Mouse (Mus musculus) embryonic facial prominence, embryonic 11.5 days (tissue): ENCODE results near the gene Pskh1. TPM values are rescaled to one million over a fixed set of nuclear protein-coding genes. Genes with fewer than 3 reads are reported as not detected.

Experiments used
- ATAC-seq: fragments of 200-750 bp; cut with Nextera tagmentation; replicated peaks from 2 replicates; pipeline ENCODE4 v1.8.0; 2017; ENCODE audit warnings: low read depth; ENCODE audit not compliant: insufficient number of reproducible peaks, low FRiP score, low TSS enrichment
- DNase-seq: peaks from one replicate; pipeline ENCODE4 v3.0.0-alpha.2; 2015; ENCODE audit warnings: low spot score
- H3K27ac ChIP-seq: fragments of 300-500 bp; sonication (generic); replicated peaks from 2 replicates; pipeline ENCODE4 v1.5.1; 2014; ENCODE audit warnings: mild to moderate bottlenecking, low read depth, low read length, control low read depth
- H3K27me3 ChIP-seq: fragments of 300-500 bp; sonication (generic); 2 replicates; pipeline ENCODE4 v1.6.1; 2014; ENCODE audit warnings: mild to moderate bottlenecking, low read length, moderate library complexity, mixed read lengths; ENCODE audit not compliant: control insufficient read depth, insufficient read depth
- H3K36me3 ChIP-seq: fragments of 300-500 bp; sonication (generic); replicated peaks from 2 replicates; pipeline ENCODE4 v1.6.1; 2014; ENCODE audit warnings: low read depth, mild to moderate bottlenecking, low read length, moderate library complexity, mixed read lengths; ENCODE audit not compliant: control insufficient read depth, insufficient read depth
- H3K4me1 ChIP-seq: fragments of 300-500 bp; sonication (generic); 2 replicates; pipeline ENCODE4 v1.6.1; 2014; ENCODE audit warnings: low read length, mixed read lengths; ENCODE audit not compliant: control insufficient read depth, insufficient read depth
- H3K4me2 ChIP-seq: fragments of 300-500 bp; sonication (generic); 2 replicates; pipeline ENCODE4 v1.6.1; 2014; ENCODE audit warnings: low read depth, mild to moderate bottlenecking, control low read depth, low read length, moderate library complexity
- H3K4me3 ChIP-seq: fragments of 300-500 bp; sonication (generic); 2 replicates; pipeline ENCODE4 v1.5.1; 2014; ENCODE audit warnings: low read depth, low read length, control low read depth
- H3K9ac ChIP-seq: fragments of 300-500 bp; sonication (generic); replicated peaks from 2 replicates; pipeline ENCODE4 v1.6.1; 2014; ENCODE audit warnings: mild to moderate bottlenecking, control low read depth, low read length
- H3K9me3 ChIP-seq: fragments of 300-500 bp; sonication (generic); replicated peaks from 2 replicates; pipeline ENCODE4 v1.6.1; 2016; ENCODE audit warnings: mild to moderate bottlenecking, low read length, inconsistent platforms, mixed read lengths; ENCODE audit not compliant: control insufficient read depth
- WGBS: fragments of 180-500 bp; shearing (Covaris S2); extraction: QIAGEN DNeasy Blood & Tissue Kit; methylation state at CpG from one replicate; pipeline ENCODE4 v1.1.7; 2014; 5-methylcytosine and 5-hydroxymethylcytosine counted together
- polyA plus RNA-seq: library from polyadenylated mRNA; unstranded; fragments of >200 nt; fragmentation: Nextera tagmentation; extraction: Ambion mirVana; gene quantifications from 2 replicates; pipeline ENCODE4 v1.2.1, GENCODE M21; 2014

The Pskh1 gene
- polyA plus RNA-seq, 1 experiment from 2014 or later, result 16.8 TPM

DNA sequence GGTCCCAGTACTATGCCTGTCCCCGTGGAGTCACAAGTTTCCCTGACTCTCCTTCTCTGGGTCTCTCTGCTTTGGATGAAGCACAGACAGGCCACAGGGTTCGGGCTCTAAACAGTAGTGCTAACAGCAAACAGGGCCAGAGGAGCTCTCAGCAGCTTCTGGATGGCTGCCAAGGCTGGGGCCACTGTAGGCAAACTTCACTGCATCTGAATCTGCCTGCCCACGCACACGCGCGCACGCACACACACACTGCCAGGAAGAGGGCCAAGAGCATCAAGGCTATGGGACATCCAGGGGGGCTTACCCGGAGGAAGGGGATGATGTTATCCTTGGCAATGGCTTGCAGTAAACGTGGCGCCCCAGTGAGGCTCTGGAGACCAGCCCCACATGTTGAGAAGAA lies 49.1 kb downstream of the Pskh1 start:
- no peak for DNase-seq
- Histone ChIP-seq H3K4me2 (no peak overlapping the region), H3K9ac (no peak overlapping the region), H3K27ac (no peak overlapping the region), H3K27me3 (no peaks in the 10 kb centered on the region), H3K36me3 (peaks cover 5% of the 10 kb centered on the region), H3K4me3 (no peak overlapping the region), H3K9me3 (no peaks in the 10 kb centered on the region), H3K4me1 (no peaks in the 10 kb centered on the region)
- WGBS, result 90% methylated on average over 10 of the region's 10 CpGs
- no peak for ATAC-seq

GRCm38 (mm10) chr8:105951057-105951659 lies 50.9 kb downstream of the Pskh1 start:
- no peak overlapping the region for H3K9ac ChIP-seq
- no peaks in the 10 kb centered on the region; the same call in none of the 2 replicates for H3K36me3 ChIP-seq
- H3K27me3 ChIP-seq, result no peaks in the 10 kb centered on the region
- DNase-seq (no peak), ATAC-seq (no peak)
- no peak overlapping the region for H3K4me2 ChIP-seq
- no peaks in the 10 kb centered on the region for H3K9me3 ChIP-seq
- no peak overlapping the region for H3K27ac ChIP-seq
- no peak overlapping the region for H3K4me3 ChIP-seq
- H3K4me1 ChIP-seq, result no peaks in the 10 kb centered on the region
- 19% methylated on average over 7 of the region's 7 CpGs for WGBS

GRCm38 (mm10) chr8:105956556-105956955 lies 56.3 kb downstream of the Pskh1 start:
- H3K9ac ChIP-seq, result no peak overlapping the region
- no peak overlapping the region for H3K27ac ChIP-seq
- no peaks in the 10 kb centered on the region for H3K27me3 ChIP-seq
- no peaks in the 10 kb centered on the region for H3K9me3 ChIP-seq
- no peaks in the 10 kb centered on the region; the same call in 1 of the 2 replicates for H3K36me3 ChIP-seq
- H3K4me2 ChIP-seq, result no peak overlapping the region
- DNase-seq (no peak), ATAC-seq (no peak)
- H3K4me3 ChIP-seq, result no peak overlapping the region
- H3K4me1 ChIP-seq, result no peaks in the 10 kb centered on the region
- 91% methylated on average over 4 of the region's 4 CpGs for WGBS

DNA sequence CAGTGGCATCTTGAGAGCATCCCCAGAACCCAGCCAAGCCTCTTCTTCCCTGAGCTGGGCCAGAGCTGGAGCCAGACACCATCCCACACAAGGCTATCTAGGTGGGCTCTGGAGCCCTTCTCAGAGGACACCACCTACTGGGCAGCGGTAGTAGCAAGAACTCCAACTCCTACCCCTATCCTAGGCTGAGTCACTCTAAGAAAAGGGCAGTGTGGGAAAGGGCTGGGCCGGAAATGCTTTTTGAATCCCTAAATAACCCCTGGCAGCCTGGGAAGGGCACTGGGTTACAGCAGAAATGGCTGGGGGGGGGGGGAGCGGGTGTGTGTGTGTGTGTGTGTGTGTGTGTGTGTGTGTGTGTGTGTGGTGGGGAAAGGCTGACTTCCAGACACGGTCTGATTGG lies 57.6 kb downstream of the Pskh1 start:
- 51% methylated on average over 3 of the region's 4 CpGs for WGBS
- no peaks in the 10 kb centered on the region; the same call in 1 of the 2 replicates for H3K36me3 ChIP-seq
- H3K4me3 ChIP-seq, result no peak overlapping the region

GRCm38 (mm10) chr8:105959350-105959749 lies 59.1 kb downstream of the Pskh1 start:
- Histone ChIP-seq H3K9me3 (no peaks in the 10 kb centered on the region), H3K4me2 (no peak overlapping the region), H3K36me3 (no peaks in the 10 kb centered on the region; the same call in 1 of the 2 replicates), H3K9ac (no peak overlapping the region), H3K27ac (no peak overlapping the region), H3K4me3 (no peak overlapping the region), H3K4me1 (peaks cover under 1% of the 10 kb centered on the region; the same call in 1 of the 2 replicates), H3K27me3 (no peaks in the 10 kb centered on the region)
- DNase-seq (no peak), ATAC-seq (no peak)
- 88% methylated on average over 7 of the region's 7 CpGs for WGBS

More for the DNA sequence above, 57.6 kb downstream of the Pskh1 start:
- no peaks in the 10 kb centered on the region for H3K27me3 ChIP-seq
- no peak overlapping the region for H3K9ac ChIP-seq
- H3K4me2 ChIP-seq, result no peak overlapping the region
- H3K9me3 ChIP-seq, result no peaks in the 10 kb centered on the region
- H3K27ac ChIP-seq, result no peak overlapping the region
- ATAC-seq (no peak), DNase-seq (no peak)
- no peaks in the 10 kb centered on the region for H3K4me1 ChIP-seq

- ATAC-seq (no peak), DNase-seq (no peak)
- no peak overlapping the region for H3K9ac ChIP-seq
- peaks cover 8% of the 10 kb centered on the region; the same call in 1 of the 2 replicates for H3K4me1 ChIP-seq
- H3K4me3 ChIP-seq, result no peak overlapping the region
- H3K9me3 ChIP-seq, result no peaks in the 10 kb centered on the region
- H3K36me3 ChIP-seq, result no peaks in the 10 kb centered on the region; the same call in 1 of the 2 replicates
- WGBS, result 78% methylated on average over 14 of the region's 14 CpGs
- no peaks in the 10 kb centered on the region for H3K27me3 ChIP-seq
- no peak overlapping the region for H3K4me2 ChIP-seq
- H3K27ac ChIP-seq, result no peak overlapping the region
These were observed 60.9 kb downstream of the Pskh1 start for GRCm38 (mm10) chr8:105961101-105961500.

- Histone ChIP-seq H3K4me1 (peaks cover 8% of the 10 kb centered on the region; the same call in 1 of the 2 replicates), H3K9ac (no peak overlapping the region), H3K9me3 (no peaks in the 10 kb centered on the region), H3K36me3 (no peaks in the 10 kb centered on the region; the same call in 1 of the 2 replicates), H3K4me3 (no peak overlapping the region), H3K27me3 (no peaks in the 10 kb centered on the region), H3K4me2 (no peak overlapping the region), H3K27ac (no peak overlapping the region)
- DNase-seq, result no peak
- 90% methylated on average over 10 of the region's 10 CpGs for WGBS
- no peak for ATAC-seq
These were observed 61.3 kb downstream of the Pskh1 start for GRCm38 (mm10) chr8:105961536-105961935.

DNA sequence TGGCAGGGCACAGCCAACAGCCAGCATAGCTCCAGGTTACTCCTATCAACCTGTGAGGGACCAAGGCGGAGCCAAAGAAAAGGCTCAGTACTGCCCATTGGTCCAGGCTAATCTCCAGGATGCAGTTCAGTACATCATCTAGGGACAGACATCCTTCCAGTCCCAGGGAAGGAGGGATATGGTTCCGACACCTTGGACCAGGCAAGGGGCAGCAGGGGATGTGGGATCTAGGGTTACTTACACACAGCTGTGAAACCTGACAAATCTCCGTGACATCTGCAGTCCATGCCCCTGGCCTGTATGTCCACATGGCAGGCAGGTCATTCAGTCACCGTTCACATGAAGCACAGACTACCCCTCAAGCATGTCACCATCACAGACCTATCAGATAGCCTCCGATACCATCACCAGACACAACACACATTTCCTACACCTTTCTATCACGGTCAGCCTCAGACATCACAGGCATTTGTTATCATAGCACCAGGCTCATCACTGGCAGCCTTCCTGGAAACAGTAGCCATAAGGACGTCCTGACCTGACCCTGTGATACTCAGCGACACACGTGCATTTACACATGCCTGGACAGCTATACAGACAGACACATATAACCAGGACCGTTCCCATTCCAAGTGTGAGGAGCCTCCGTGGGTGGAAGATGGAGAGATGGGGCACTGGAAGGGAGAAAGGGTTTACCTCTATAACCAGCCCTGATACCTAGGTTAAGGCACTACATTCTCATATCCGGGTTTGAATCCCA lies 64.4 kb downstream of the Pskh1 start:
- H3K9ac ChIP-seq, result peak overlapping the region; percentile 77
- H3K27me3 ChIP-seq, result no peaks in the 10 kb centered on the region
- H3K36me3 ChIP-seq, result no peaks in the 10 kb centered on the region; the same call in 1 of the 2 replicates
- ATAC-seq (no peak), DNase-seq (no peak)
- no peak overlapping the region for H3K27ac ChIP-seq
- peaks cover 8% of the 10 kb centered on the region; the same call in 1 of the 2 replicates for H3K4me1 ChIP-seq
- WGBS, result 60% methylated on average over 12 of the region's 12 CpGs
- no peaks in the 10 kb centered on the region for H3K9me3 ChIP-seq
- peak overlapping the region; percentile 76 for H3K4me2 ChIP-seq
- H3K4me3 ChIP-seq, result peak overlapping the region; percentile 74
